Mouse (Mus musculus) cortical plate, adult 2 months (tissue): ENCODE results near the gene Mt1. TPM values are rescaled to one million over a fixed set of nuclear protein-coding genes. Genes with fewer than 3 reads are reported as not detected.
A peak's percentile ranks its signal among the peaks of the same experiment; 100 is the strongest.

Experiments used
- H3K27ac ChIP-seq: fragments of 200-500 bp; 2 replicates; pipeline ENCODE4 v1.5.1; 2012; ENCODE audit warnings: low read length, control low read depth, inconsistent platforms; ENCODE audit not compliant: insufficient read depth
- H3K4me1 ChIP-seq: fragments of 200-500 bp; 2 replicates; pipeline ENCODE4 v1.6.1; 2011; ENCODE audit warnings: low read length; ENCODE audit not compliant: control insufficient read depth, insufficient read depth
- H3K4me3 ChIP-seq: fragments of 200-500 bp; 2 replicates; pipeline ENCODE4 v1.5.1; 2011; ENCODE audit warnings: mild to moderate bottlenecking, low read length, control low read depth; ENCODE audit not compliant: insufficient read depth
- CTCF ChIP-seq: fragments of 200-500 bp; IDR thresholded peaks from 2 replicates; pipeline ENCODE4 v1.5.1; 2011; ENCODE audit warnings: mild to moderate bottlenecking, control low read depth, low read length; ENCODE audit not compliant: insufficient read depth; ENCODE audit errors: extremely low read depth
- POLR2A ChIP-seq: fragments of 200-500 bp; IDR thresholded peaks from 2 replicates; pipeline ENCODE4 v1.6.1; 2011; ENCODE audit warnings: mild to moderate bottlenecking, low read length, control low read depth; ENCODE audit not compliant: insufficient read depth; ENCODE audit errors: extremely low read depth
- polyA plus RNA-seq: library from polyadenylated mRNA; depleted of rRNA; stranded (reverse); fragments of >200 nt; gene quantifications from 2 replicates; pipeline ENCODE4 v1.2.3, GENCODE M21; 2012

The Mt1 gene
- polyA plus RNA-seq, 1 experiment = 1,412 TPM

DNA sequence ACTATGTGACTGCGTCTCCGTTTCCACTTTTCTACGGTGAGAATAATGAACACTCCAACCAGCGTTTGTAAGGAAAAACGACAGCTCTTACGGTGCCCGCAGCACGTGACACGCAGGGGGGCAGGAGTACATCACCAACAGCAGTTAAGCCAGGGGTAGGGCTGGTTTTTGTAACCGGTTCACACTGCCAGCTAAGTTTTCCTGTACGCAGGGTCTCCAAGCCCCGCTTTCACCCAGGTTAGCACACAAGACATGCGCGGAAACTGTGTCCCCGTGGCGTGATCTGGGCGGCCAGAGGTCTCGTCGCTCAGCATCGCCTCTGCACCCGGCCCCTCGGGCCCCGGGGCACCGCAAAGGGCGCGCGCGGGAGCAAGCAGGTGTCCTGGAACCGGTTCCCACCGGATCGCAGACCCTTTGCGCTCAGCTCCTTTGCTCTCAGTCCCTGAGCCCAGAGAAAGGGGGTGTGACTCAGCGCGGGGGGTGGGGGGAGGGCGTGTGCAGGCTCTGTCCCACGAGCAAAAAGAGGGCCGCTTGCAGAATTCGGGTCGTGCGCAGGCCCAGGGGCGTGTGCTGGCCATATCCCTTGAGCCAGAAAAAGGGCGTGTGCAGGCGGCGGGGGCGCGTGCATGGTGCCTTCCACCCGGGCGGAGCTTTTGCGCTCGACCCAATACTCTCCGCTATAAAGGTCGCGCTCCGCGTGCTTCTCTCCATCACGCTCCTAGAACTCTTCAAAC is 6.6 kb upstream of the Mt1 start, which contains the start of gene Mt2:
Mt2 (plus strand) TSS at position 590 of the 734 bp plus-strand sequence.
- H3K27ac ChIP-seq = peak within 1 kb of the TSS; percentile 58
- TF ChIP-seq POLR2A = peak; percentile 84
- TF ChIP-seq CTCF = no peak
- peak within 1 kb of the TSS; percentile 49 for H3K4me3 ChIP-seq
- peaks cover 2% of the 10 kb centered on the region for H3K4me1 ChIP-seq

DNA sequence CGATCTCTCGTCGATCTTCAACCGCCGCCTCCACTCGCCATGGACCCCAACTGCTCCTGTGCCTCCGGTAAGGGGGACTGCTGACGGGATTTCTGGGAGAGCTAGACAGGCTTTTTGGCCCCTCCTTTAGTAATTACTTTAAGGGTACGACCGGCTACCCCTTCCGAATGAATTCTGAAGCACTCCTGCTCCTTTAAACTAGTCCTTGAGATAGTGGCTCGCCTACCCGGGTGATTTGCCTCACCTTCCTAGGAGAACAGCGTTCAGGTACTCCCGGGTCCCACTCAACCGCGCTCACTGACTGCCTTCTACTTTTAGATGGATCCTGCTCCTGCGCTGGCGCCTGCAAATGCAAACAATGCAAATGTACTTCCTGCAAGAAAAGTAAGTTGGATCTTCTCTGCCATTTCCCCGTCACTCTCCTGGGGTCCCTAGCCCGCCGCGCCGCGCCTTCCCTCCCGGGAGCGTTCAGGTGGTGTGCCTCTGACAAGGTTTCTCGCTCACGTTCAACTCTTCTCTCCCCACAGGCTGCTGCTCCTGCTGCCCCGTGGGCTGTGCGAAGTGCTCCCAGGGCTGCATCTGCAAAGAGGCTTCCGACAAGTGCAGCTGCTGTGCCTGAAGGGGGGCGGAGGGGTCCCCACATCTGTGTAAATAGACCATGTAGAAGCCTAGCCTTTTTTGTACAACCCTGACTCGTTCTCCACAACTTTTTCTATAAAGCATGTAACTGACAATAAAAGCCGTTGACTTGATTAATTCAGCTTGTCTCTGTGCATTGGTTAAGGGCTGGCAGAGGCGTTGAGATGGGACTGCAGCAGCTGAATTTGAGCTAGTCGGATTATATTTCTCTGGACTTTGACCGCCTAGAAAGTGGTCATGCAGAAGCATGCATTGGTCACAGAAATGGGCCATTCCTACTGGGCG is 5.8 kb upstream of the Mt1 start:
- peak overlapping the region; percentile 58 for H3K27ac ChIP-seq

DNA sequence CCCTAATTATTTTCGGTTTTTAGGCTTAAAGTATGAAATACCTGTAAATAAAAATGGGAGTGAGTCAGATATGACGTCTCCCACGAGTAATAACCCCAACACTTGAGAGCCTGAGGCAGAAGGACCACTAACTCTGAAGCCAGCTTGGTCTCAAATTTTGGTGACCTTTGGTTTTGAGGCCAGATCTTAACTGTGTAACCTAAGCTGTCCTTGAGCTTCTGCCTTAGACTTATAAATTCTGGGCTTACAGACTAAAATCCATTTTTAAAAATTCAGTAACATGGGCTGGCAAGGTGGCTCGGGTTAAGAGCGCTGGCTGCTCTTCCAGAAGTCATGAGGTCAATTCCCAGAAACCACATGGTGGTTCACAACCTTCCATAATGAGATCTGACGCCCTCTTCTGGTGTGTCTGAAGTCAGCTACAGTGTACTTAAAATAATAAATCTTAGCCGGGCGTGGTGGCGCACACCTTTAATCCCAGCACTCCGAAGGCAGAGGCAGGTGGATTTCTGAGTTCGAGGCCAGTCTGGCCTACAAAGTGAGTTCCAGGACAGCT is 5.0 kb upstream of the Mt1 start:
- TF ChIP-seq CTCF (no peak), POLR2A (no peak)
- Histone ChIP-seq H3K4me1 (peaks cover 2% of the 10 kb centered on the region), H3K4me3 (no peak overlapping the region), H3K27ac (no peak overlapping the region)

More for the DNA sequence above, 5.8 kb upstream of the Mt1 start:
- no peak for TF ChIP-seq POLR2A
- H3K4me1 ChIP-seq = peaks cover 2% of the 10 kb centered on the region
- H3K4me3 ChIP-seq = peak overlapping the region; percentile 49

DNA sequence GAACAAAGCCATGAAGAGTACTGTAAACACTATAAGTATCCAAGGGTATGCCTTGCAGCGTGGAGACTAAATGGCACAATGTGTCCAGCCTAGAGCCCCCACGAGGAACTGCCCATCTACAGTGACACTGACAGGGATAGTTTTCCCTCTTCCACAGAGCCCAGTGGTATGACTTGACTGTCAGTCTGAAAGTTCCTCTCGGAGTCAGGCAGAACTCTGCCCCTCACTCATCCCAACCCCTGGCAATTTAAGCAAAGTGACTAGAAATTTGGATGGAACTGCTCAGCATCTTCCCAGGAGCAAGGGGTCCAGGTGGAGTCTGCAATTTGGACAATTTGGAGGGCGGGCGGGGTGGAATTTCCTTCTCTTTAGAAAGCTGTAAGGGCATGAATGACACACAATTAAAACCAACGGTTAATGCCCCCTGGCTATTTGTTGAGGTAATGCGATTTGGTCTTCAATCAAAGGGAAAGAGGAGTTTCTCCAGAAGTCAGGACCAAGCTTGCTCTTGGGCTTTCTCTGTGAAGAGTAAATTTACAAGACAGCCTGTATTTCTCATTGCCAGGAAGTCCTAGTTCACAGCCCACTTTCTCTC is 4.2 kb upstream of the Mt1 start:
- H3K4me1 ChIP-seq = peaks cover 2% of the 10 kb centered on the region
- H3K27ac ChIP-seq = no peak overlapping the region
- no peak for TF ChIP-seq CTCF
- TF ChIP-seq POLR2A = no peak

DNA sequence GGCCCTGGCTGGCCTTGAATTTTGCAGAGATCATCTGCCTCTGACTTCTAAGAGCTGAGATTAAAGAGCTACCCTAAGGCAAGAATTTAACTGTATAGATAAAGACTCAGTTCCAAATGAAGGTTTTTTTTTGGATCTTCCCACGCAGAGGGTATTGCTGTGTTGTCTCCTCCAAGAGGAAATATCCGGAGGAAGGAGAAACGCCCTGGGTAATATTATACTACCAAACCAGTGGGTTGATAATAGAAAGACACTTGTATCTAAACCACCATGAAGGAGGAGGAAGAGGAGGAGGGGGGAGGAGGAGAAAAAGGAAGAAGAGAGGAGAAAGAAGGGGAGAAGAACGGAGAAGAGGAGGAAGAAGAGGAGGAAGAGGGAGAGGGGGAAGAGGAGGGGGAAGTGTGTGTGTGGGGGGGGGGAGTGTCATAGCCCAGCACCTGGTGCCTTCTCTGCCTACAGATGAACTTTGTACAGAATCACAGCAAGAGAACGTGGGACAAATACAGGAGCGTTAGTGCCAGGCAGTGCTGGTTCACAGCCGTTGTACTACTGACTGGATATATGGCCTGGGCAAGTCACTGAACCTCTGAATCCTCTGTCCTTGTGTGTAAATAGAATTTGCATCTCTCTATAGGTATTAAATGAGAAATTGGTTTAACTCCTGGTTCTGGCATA is 1.0 kb upstream of the Mt1 start:
- no peak overlapping the region for H3K27ac ChIP-seq
- TF ChIP-seq CTCF (no peak), POLR2A (no peak)
- no peaks in the 10 kb centered on the region; the same call in 1 of the 2 replicates for H3K4me1 ChIP-seq
- no peak overlapping the region for H3K4me3 ChIP-seq

More for the DNA sequence above, 4.2 kb upstream of the Mt1 start:
- no peak overlapping the region for H3K4me3 ChIP-seq

DNA sequence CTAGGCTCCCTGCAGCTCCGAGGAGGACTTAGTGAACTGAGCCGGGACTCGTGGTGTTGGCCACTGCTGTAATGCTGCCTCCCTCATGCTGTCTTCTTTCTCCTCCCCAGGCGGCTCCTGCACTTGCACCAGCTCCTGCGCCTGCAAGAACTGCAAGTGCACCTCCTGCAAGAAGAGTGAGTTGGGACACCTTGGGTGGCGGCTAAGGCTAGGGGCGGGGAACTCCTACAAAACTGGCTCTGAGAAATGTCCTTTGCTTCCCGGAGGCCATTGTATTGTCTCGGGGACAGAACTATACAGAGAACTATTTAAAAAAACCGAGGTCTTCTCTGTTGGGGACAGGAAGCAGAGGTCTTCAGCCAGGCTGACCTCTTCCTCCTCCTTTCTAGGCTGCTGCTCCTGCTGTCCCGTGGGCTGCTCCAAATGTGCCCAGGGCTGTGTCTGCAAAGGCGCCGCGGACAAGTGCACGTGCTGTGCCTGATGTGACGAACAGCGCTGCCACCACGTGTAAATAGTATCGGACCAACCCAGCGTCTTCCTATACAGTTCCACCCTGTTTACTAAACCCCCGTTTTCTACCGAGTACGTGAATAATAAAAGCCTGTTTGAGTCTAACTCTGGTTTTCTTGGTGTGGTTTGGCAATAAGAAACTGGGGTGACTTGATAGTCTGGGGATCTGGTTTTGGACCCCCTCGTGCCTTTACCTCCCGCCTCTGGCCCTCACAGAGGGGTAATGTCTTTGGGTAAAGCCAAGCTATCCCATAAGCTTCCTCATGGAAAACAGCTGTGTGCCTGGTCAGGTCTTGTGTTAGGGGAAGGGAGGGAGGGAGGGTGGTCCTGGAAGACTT is 1.1 kb downstream of the Mt1 start:
- TF ChIP-seq POLR2A = no peak
- TF ChIP-seq CTCF = no peak
- Histone ChIP-seq H3K4me3 (peak overlapping the region; percentile 68), H3K27ac (peak overlapping the region; percentile 43), H3K4me1 (no peaks in the 10 kb centered on the region; the same call in 1 of the 2 replicates)

DNA sequence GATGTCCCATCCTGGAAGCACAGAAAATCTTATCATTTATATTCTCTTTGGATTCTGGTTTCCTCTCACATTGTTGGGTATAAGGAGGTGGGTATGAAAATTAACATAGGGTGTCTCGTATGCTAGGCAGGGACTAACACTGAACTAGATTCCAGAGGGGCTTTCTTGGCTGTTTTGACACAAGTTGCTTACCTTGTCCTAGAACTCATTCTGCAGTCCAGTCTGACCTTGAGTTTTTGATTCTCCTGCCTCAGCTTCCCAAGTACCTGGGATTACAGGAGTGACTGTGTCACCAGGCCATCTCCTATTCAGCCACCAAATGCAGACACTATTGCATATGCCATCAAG is 1.7 kb downstream of the Mt1 start:
- TF ChIP-seq CTCF (no peak), POLR2A (no peak)
- H3K27ac ChIP-seq = no peak overlapping the region
- H3K4me3 ChIP-seq = peak overlapping the region; percentile 68
- no peaks in the 10 kb centered on the region; the same call in 1 of the 2 replicates for H3K4me1 ChIP-seq

DNA sequence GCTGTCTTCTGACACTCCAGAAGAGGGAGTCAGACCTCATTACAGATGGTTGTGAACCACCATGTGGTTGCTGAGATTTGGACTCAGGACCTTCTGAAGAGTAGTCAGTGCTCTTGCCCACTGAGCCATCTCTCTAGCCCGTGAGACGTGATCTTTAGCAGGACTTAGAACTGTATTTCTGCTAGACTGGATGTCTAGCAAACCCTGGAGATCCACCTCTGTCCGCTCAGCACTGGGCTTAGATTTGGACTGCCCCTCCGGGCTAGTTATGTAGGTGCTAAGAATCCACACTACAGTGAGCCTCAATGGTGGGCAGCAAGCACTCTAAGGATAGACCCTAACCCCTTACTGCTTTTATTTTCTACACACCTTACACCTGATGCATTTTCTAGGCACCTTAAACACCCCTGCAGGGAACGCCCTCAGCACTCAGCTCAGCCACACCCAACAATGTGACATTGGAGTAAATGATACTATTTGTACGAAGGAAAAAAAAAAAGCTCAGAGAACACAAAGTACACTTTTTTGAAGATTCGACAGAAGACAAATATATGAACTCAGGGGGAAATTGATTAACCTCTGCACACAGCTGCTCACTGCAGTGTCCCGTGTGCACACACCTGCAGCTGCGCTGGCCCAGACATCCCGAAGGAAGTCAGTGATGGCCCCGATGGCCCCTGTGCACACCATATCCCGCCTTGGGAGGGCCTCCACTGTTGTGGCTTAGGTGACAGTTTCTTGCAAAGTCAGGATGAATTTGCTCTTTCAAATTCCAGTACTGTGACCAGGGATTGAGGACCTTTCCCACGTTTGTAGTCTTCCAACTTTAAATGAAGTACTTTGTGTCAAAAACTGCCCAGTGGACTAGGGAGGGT is 3.4 kb downstream of the Mt1 start:
- no peak for TF ChIP-seq CTCF
- no peak for TF ChIP-seq POLR2A
- Histone ChIP-seq H3K27ac (no peak overlapping the region), H3K4me3 (peak overlapping the region; percentile 10; the same call in 1 of the 2 replicates), H3K4me1 (no peaks in the 10 kb centered on the region; the same call in 1 of the 2 replicates)
